Mouse (Mus musculus) layer of hippocampus, adult 9-10 months (tissue): ENCODE measurements around the gene Urad.

Source experiments
- DNase-seq: peaks from one replicate; pipeline ENCODE4 v3.0.0; 2022; ENCODE audit warnings: low spot score

The Urad gene

DNA sequence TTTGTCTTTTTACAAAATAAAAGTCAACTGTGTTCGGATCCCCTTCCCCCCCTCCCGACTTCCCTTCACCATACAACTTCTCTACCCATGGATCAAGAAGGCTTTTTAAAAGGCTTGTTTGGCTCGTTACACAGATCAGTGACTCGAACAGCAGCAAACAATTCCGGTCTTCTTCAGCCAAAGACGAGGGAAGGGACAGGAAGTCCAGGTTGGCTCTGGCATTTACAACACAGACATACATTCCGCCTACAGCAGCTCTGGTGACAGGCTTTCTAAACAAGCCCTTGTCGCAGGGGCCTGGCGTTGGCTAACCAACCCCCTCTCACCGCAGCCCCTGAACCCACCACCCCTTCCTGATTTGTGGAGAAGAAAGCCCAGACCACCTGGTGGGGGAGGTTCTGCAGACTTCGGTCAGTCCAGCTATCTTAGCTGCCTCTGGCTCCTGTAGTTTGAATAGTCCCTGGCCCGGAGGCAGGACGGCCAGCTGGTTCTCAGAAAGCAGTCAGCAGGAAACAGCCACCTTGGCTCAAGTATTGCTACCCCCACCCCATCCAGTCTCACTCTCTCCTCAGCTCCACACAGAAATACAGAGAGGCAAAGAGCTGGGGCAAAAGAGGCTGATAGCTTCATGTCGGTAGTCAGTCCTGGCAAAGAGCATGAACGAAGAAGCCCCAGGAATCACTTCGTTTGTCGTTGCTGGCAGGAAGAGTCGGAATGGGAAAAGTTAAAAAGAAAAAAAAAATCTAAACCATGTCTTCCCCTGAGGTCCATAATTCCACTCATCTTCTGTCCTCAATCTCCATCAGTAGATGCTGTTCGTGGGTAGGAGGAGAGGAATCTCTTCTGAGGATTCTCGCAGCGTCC, 21.1 kb downstream of the Urad start:
- DNase-seq = no peak

DNA sequence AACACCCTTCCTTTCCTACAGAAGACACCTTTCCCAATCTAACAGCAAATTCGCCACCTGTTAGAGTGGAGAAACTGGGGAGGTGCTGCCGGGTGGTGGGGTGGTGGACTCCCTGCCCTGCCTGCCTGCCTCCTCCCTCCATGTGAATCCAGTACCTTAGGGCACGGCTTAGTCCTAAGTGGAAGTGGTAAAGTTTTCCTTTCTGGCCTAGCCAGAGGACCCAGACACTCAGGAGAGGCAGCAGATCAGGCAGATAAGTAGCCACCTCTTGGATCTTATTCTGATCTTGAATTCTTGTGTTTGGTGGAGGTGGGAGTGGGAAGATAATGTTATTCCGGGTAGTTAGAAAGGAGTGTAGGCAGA, 22.3 kb downstream of the Urad start:
- no peak for DNase-seq

DNA sequence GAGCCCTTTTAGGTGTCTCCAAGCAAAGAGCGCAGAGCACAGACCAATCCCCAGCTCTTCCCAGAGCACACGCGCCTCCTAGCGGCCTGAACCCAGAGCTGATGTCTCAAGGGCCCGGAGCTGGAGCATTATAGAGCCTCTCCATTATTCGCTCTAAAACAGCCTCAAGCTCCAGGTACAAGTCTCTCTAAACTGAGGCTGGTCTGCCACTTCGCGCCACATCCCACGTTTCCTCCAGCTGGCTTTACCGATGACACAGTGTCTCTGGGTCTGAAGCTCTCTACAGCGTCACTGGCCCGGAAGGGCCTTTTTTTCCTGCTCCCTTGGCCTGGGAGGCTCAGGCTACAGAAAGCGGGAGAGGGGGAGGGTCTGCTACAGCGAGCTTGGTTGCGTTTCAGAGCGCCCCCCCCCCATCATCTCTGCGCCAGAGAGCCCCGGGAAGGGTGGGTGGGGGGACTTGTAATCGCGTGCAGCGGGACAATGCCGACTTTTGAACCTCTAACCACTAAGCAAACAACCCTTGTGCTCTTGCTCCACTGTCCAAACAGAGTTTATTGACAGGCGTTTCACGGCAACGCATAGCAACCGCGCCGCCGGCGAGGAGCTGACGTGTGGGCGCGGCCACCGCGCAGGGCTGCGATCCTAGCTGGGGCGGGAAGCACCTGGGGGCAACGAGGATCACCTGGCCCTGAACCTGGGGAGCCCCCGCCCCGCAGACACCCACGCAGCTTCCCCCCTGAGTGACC, 22.8 kb downstream of the Urad start:
- no peak for DNase-seq

DNA sequence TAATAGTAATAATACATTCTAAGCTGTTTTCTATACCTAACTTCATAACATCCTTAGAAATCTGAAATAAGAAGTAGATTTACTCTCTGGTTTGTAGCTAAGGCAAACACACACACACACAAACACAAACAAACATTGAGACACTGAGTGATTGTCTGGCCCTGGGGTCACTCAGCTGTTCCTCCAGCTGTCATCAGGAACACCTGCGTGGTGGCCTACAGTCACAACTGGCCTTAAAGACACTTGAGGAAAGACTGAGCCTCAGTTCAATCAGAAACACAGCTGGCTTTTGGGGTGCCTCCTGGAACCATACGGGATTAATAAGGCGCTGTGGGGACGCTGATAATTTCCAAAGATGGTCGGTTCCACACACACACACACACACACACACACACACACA, 25.0 kb downstream of the Urad start:
- no peak for DNase-seq

DNA sequence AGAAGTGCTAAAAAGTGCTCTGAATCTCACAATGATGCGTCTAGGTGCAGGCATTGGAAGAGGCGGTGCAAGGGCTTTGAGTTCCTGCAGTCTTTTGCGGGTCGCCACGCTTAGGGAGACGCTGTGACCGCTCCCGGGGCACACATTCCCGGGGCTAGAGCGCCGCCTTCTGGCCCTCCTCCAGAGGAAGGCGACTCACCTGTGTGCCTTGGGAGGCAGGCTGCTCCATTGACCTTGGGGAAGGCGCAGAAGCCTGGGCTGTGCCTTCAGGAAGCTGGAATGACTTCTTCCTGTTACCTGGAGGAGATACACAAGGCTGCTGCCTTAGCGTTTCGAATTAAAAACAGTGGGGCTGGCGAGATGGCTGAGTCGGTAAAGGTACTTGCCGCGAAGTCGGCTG, 28.1 kb downstream of the Urad start:
- no peak for DNase-seq

DNA sequence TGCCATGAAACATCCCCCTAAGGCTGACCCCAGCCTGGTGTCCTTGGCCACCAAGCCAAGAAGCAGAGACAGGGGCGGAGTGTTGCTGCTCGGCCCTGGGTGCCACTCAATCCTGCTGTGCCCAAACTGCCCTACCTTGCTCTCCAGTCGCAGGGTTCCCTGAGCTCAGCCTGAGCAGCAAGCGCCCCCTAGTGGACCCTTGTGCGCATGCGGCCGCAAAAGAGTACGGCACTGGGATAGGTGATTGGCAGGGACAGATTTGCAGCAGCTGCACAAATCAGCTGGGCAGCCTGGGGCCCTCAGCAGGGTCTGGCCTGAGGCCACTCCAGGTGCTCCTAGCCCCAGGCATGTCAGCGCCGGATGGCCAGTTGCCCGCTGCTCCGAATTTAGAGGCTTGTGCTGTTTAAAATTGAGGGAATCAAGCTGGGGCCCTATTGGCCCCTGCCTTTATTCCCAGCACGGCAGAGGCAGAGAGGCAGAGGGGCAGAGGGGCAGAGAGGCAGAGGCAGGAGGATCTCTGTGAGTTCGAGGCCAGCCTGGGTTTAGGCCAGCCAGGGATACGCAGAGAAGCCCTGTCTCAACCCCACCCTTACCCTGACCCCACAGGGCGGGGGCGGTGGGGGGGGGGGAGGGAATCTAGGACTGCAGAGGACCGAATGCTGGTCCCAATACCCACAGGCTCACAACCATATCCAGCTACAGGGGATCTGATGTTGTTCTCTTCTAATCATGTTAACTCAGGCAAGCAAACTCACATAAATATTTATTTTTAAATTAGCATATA, 28.9 kb downstream of the Urad start:
- DNase-seq = no peak

DNA sequence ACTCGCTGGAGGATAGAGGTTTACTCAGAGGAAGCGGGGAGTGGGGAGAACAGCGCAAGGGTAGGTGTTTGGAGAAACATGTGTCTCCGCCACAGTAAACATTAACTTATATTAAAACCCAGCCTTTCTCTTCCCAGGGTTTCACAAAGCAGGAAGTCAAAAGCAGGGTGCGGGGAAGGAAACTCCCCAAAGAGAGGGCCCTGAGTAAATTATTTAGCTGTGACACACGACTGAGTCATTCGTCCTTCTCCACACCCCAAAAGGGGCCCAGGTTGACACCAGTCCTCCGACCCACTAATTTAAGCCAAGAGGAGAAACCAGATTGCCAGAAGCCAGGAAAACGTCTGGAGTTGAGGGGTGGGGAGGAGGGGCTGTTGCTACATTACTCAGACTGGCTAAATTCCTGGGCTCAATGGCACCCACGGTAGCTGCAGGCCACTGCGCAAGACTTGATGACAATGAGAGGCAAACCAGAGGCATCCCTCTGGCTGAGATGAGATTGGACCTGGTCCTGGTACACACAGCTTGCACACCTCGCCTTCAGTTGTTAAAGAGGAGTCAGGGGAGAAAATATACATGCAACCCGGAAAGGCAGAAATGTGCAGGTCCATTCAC, 29.6 kb downstream of the Urad start:
- no peak for DNase-seq

DNA sequence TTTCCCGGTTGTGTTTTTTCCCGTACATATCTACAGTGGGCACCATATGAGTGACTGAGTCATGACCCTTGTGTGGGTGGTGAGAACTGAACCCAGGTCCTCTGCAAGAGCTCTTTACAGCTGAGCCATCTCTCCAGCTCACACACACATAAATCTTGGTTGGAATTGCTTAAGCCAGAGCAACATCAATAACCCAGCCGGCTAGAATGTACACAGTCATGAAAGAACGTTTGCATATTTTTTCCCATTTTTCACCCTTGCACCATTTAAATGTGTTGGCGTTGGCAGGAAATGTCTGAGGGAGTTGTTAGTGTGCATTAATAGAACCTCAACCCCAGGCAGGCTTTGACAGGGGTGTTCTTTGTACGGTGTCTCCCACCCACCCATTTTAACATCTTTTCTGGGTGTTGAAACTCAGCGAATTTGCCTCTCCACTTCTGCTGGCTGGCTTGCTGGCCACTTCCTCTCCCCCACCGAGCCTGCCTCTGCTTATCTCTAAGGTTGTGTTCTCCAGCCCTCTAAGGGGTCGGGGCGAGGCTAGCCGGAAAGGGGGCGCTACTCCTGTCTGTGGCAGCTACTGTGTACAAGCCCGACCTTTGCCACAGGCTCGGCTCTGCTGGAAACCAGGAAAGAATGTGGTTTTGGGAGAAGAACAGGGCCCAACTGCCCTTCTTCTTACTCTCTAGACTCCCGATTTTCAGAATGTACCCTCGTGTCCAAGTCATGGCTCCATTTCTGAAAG, 30.3 kb downstream of the Urad start:
- DNase-seq = no peak

DNA sequence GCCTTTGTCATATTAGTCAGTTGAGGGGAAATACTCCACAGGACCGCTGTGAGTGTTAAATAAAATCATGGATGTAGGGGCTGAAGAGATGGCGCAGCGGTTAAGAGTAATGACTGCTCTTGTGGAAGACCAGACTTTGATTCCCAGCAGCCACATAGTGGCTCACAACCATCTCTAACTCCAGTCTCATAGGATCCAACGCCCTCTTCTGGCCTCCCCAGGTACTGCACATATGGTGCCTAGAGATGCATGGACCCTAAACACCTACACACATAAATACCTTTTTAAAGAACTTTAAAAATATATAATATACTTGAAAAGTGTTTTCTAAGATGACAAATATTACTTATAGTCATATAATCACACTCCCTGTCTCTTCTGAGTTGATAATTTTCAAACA, 37.9 kb downstream of the Urad start:
- no peak for DNase-seq

DNA sequence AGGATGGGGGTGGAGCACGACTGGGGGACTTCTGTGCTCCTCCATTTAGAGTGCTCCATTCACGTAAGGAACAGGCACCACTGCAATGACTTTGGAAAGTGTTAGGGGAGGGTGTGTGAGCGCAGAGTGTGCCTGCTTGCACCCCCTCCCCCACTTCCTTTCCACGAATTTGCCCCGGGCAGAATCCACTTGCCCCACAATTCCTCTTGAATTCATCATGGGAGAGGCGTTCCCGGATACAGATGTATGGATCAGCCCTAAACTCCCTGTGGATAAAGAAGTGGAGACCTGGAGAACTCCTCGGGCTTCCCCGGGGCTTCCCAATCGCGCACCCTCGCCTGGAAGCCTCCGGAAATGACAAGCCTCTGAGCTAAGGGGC, 44.7 kb downstream of the Urad start:
- no peak for DNase-seq

DNA sequence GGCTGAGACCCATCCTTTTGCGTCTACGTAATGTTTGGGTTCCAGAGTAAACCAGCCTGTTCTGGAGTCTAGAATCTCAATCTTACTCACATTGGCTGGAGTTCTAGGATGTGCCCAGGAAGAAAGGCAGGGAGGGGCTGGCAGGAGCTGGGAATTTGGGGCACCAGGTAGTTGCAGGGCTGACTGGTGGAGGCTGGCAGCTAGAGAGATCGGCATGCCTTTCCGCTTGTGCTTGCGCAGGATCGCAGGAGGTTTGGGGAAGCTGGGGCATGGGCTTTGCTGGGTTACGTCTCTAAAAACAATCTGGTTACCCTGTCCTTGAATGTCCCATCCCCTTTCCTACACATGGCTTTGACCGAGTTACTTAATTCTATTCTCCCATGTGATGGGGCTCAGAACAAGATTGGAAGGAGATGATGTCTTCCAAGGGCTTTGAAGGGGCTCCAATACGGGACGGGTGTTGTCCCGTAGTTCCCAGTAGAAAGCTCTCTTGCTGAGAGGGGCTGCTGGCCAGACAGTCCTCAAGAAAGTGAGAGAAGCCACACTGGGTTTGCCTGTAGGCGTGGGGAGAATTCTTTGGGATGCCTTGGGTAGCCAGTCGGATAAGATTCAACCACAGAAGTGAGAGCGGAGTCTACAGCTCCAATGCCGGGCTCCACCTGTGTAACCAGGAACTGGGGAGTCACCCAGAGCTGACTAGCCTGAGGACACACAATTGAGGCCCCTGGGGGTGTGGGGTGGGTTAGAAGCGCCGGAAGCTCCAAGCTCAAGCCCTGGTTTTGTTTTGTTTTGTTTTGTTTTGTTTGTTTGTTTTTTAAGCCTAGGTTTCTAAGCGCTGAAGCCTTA, 45.3 kb downstream of the Urad start:
- DNase-seq = no peak

DNA sequence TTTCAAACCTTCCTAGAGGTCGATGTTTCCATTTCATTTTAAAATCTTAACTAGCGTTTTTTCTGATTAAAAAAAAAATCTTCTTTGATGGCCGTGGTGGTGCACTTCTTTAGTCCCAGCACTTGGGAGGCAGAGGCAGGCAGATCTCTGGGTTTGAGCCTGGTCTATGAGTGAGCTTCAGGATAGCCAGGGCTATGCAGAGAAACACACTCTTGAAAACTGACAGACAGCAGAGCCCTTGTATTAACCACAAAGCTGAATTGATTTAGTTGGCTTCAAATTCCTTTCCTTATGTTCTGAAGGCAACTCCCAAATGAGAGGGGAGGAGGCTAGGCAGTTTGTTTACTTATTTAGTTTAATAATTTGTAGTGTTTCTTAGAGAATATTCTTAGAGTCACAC, 46.5 kb downstream of the Urad start:
- DNase-seq = no peak

DNA sequence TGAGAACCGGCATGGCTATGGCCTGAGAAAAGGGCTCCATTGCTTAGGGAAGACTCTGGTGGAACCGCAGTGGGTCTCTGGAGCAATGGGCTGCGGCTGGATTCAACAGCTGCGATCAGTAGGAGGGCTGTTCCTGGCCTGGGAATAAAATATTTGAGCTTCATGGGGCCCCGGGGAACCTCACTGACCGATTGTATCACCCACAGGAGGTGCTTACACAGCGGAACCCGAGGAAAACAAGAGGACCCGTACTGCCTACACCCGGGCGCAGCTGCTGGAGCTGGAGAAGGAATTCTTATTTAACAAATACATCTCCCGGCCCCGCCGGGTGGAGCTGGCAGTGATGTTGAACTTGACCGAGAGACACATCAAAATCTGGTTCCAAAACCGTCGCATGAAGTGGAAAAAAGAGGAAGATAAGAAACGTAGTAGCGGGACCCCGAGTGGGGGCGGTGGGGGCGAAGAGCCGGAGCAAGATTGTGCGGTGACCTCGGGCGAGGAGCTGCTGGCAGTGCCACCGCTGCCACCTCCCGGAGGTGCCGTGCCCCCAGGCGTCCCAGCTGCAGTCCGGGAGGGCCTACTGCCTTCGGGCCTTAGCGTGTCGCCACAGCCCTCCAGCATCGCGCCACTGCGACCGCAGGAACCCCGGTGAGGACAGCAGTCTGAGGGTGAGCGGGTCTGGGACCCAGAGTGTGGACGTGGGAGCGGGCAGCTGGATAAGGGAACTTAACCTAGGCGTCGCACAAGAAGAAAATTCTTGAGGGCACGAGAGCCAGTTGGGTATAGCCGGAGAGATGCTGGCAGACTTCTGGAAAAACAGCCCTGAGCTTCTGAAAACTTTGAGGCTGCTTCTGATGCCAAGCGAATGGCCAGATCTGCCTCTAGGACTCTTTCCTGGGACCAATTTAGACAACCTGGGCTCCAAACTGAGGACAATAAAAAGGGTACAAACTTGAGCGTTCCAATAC, 47.8 kb downstream of the Urad start:
- no peak for DNase-seq

DNA sequence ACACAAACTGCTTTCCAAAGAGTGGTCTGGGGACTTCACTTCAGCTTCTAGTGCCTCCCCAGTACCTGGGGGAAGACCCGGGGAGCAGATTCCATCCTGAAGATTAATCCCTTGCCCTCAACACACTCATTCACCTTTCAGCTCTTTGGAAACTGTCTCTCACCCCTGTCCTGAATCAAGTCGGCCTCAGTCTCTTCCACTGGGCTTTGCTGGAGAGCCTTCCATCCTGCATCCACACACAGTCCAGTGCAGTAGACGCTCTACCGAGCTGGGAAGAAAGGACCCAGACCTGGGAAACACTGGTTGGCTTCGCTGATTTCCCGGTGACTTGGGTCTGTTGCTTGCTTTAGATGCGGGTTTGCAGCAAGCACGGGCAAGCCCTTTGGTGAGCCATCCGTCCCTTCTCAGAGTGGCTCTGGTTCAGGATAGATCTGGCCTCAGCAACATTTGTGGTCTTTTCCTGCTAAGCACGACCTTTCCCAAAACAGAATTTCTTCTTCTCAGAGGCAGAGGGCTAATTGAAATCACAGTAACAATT, 49.4 kb downstream of the Urad start:
- no peak for DNase-seq

DNA sequence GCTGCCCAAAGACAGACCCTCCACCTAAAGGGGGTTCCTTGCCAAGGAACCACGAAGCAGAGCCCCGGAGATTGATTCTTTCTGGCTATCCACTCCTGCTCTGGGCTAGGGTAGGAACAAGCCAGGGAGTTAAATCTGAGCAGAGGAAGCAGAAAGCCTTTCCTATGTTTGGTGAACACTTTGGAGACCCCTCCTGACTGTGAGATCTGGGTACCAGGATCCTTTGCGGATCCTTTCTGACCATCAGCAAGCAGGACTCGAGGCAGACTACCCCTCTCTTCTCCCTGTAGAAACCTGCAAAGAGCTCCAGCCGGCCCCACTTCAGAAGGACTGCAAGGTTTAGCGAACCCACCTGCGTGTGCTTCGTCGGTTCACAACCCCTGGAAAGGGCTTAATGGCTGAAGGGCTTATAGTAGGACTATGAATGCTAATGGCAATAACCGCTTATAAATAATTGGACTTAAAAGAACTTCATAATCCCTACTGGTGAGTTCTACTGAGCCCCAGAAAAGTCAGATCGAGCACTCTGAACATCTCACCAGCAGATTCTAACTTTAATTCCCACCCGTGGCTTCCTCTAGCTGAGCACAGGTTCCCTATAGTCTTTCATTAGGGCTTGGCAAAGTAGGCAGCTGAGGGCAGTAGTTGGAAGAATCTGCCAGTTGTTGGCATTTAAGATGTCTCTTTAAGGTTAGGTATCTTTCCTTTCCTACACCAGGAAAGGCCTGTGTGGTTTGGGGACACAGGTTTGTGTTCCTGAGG, 50.0 kb downstream of the Urad start:
- no peak for DNase-seq

DNA sequence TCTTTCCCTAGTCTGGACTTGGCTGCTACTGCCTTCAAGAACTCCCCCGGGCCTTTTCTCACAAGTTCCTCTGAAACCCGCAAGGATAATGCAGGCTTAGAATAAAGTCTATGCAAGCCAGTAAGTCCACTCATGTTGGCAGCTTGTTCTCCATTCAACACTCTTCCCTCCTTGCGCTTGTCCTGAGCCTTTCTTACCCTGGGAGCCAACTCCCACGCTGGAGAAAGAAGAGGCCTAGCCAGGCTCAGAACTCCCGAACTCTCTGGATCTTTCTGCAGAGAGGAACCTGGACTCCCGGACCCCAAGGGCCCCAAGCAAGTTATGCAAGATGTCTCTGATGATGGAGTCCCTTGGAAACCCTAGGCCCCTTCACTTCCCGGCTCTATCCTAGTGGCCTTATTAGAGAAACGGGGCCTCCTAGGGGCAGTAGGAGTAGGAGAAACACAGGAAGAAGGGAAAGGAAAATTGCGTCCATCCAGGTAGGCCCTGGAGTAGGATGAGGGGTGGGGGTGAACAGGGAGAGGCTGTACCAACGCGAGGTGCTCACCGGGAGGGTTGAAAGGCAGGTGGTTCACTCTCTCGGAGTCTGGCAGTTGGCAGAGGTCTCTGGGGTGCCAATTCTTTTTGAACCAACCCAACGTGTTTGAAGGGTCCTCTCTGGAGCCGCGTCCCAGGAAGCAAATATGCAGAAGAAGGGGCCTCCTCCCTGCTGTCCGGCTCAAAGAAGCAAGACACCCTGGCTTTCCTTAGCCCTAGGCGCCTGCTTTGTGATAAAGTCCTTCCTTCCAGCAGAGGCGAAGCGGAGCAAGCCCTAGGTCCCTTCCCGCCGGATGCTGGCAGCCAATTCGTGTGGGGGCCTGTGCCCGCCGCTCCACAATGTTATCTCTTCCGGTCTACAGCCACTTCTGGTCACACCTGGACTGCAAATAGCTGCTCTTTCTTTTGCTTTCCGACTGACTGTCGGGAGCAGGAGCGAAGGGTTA, 51.3 kb downstream of the Urad start:
- no peak for DNase-seq

DNA sequence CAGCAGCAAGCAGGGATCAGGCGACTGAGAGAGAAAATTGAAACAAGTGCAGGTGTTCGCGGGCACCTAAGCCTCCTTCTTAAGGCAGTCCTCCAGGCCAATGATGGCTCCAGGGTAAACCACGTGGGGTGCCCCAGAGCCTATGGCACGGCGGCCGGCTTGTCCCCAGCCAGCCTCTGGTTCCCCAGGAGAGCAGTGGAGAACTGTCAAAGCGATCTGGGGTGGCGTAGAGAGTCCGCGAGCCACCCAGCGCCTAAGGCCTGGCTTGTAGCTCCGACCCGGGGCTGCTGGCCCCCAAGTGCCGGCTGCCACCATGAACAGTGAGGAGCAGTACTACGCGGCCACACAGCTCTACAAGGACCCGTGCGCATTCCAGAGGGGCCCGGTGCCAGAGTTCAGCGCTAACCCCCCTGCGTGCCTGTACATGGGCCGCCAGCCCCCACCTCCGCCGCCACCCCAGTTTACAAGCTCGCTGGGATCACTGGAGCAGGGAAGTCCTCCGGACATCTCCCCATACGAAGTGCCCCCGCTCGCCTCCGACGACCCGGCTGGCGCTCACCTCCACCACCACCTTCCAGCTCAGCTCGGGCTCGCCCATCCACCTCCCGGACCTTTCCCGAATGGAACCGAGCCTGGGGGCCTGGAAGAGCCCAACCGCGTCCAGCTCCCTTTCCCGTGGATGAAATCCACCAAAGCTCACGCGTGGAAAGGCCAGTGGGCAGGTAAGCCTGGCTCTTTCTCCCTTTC, 52.1 kb downstream of the Urad start, which contains the start of gene Pdx1:
Gene Pdx1 (plus strand): TSS at position 34 of the 747 bp plus-strand sequence.
- DNase-seq = no peak
